Mouse (Mus musculus) gastrocnemius, adult 8-10 months (tissue): ENCODE measurements around the gene Capn13. TPM values are rescaled to one million over a fixed set of nuclear protein-coding genes. Genes with fewer than 3 reads are reported as not detected.

Source experiments
- DNase-seq, 2 experiments: peaks; one replicate each; pipeline ENCODE4 v3.0.0; 2022; ENCODE audit warnings: low spot score in 2 of 2
- total RNA-seq, 4 experiments: library from RNA; stranded (reverse); gene quantifications; 2 replicates each; pipeline ENCODE4 v1.2.4; 2022

Gene Capn13
- total RNA-seq, 4 experiments from 2014 or later, result not detected

- no peak for DNase-seq
Measured at GRCm38 (mm10) chr17:73343632-73344390, 56.9 kb downstream of the Capn13 start.

- no peak for DNase-seq
Measured at GRCm38 (mm10) chr17:73342673-73343072, 58.0 kb downstream of the Capn13 start.

- DNase-seq, result no peak
Measured at GRCm38 (mm10) chr17:73329071-73329470, 71.6 kb downstream of the Capn13 start.

GRCm38 (mm10) chr17:73325314-73325713, 75.4 kb downstream of the Capn13 start:
- no peak for DNase-seq

- no peak for DNase-seq
Measured at GRCm38 (mm10) chr17:73324732-73325131, 75.9 kb downstream of the Capn13 start.

- DNase-seq, result no peak
Measured at GRCm38 (mm10) chr17:73323981-73324380, 76.7 kb downstream of the Capn13 start.

- no peak for DNase-seq
Measured at GRCm38 (mm10) chr17:73314786-73315185, 85.9 kb downstream of the Capn13 start.

GRCm38 (mm10) chr17:73311491-73311890, 89.2 kb downstream of the Capn13 start:
- DNase-seq, result no peak

- DNase-seq, result no peak
Measured at GRCm38 (mm10) chr17:73308691-73309090, 92.0 kb downstream of the Capn13 start.

- no peak for DNase-seq
Measured at GRCm38 (mm10) chr17:73306626-73307025, 94.0 kb downstream of the Capn13 start.

GRCm38 (mm10) chr17:73305622-73306021, 95.0 kb downstream of the Capn13 start:
- no peak for DNase-seq

GRCm38 (mm10) chr17:73304086-73304812, 96.4 kb downstream of the Capn13 start:
- DNase-seq, result no peak

- DNase-seq, result no peak
Measured at GRCm38 (mm10) chr17:73303676-73304075, 97.0 kb downstream of the Capn13 start.

GRCm38 (mm10) chr17:73303217-73303616, 97.4 kb downstream of the Capn13 start:
- peak; percentile 18 to 32 for DNase-seq

GRCm38 (mm10) chr17:73302104-73302503, 98.6 kb downstream of the Capn13 start:
- peak; percentile 15 to 51 for DNase-seq

GRCm38 (mm10) chr17:73301258-73302050, 99.2 kb downstream of the Capn13 start:
- peak; percentile 27 to 33 for DNase-seq

GRCm38 (mm10) chr17:73300147-73300880, 100.4 kb downstream of the Capn13 start:
- no peak for DNase-seq

- no peak for DNase-seq
Measured at GRCm38 (mm10) chr17:73298981-73299380, 101.7 kb downstream of the Capn13 start.

GRCm38 (mm10) chr17:73296855-73297254, 103.8 kb downstream of the Capn13 start:
- peak in 1 of 2 experiments; percentile 15 for DNase-seq

GRCm38 (mm10) chr17:73293237-73293636, 107.4 kb downstream of the Capn13 start:
- no peak for DNase-seq

GRCm38 (mm10) chr17:73284301-73284700, 116.4 kb downstream of the Capn13 start:
- no peak for DNase-seq
